Mouse (Mus musculus) WW6 (cell line): Measurements from ENCODE around the gene Fam160a1.

Experiments used
- DNase-seq: peaks from one replicate; pipeline ENCODE4 v3.0.0-alpha.2; 2013; ENCODE audit warnings: low read depth, low spot score

Gene Fam160a1

DNA sequence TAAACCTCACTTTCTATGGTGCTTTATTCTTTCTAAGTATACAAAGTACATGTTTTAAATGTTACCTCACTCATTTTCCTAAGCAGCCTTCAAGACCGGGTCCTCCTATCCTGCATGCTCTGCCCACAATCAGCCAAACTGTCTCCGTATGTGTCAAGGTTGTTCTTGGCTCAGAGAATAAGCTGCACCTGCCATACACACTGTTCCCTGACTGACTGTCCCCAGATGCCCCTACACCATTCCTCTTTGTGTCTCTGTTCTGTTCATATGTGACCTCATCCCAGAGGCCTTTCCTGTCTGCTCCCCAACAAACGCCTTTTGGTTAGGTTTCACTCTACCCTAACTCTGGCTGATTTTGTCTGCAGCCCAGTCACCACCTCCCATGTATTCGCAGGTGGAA, 10.2 kb upstream of the Fam160a1 start:
- no peak for DNase-seq

DNA sequence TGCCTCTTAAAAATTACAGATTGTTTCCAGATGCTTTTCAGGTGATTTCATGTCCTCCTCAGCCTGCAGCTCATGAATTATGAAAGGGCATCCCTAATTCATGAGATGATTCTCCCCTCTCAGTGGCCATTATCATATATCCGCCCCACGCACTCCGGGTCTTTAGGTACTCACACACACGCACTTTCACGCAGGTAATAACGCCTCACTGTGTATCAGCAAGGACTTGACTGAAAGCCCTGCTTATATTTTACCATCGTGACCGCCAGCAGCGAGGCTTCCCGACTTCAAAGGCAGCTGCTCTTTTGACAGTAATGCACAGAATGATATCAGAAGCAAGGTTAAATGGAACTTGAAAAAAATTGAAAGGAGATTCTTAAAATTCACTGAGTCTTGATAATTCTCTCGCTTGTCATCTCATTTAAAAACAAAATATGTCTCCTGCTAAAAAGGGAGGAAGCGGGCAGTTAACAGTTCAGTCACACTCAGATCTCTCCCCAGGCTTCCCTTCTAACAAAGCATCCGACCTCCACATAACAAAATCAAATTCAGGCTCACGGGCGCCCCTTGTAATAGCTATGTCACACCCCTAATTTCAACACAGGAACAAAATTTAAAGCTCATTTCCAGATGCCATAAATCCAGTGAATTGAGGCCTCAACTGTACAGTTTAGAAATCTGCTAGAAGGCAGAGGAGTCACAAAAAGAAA, 3.9 kb upstream of the Fam160a1 start:
- no peak for DNase-seq

DNA sequence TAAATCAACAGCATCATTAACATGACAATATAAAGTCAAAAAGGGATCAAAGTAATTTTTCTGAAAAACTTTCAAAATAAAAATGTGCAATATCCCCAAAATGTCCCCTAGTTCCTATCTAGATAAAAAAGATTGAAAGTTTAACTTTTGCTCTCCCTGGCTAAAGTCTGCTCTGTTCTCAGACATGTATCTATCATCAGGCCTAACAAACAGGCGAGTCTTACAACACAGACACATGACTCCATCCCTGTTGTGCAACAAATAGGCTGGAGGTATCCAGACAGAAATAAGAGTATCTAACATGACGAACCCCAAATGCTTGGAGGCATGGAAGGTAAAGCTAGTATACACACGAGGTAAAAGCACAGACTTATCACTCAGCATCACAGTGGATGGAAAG, 2.2 kb upstream of the Fam160a1 start:
- DNase-seq, result no peak

DNA sequence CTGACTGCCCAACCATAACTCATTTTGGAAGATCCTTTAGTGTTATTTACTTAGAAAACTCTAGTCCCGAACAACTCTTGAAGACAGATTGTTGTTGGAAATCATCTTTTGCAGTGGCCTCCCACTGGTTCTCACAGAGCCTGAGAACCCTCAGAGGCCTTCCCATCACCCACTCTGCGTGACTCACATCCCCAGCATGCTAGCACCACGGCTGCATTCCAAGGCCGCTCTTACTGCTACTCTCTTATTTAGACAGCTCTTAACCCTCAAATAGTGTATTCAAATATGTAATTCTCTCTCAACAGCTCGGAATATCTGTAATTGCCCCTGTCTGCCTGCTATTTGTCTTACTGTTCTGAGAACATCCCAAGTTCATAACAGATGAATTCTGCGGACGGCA, 2.9 kb downstream of the Fam160a1 start:
- no peak for DNase-seq

DNA sequence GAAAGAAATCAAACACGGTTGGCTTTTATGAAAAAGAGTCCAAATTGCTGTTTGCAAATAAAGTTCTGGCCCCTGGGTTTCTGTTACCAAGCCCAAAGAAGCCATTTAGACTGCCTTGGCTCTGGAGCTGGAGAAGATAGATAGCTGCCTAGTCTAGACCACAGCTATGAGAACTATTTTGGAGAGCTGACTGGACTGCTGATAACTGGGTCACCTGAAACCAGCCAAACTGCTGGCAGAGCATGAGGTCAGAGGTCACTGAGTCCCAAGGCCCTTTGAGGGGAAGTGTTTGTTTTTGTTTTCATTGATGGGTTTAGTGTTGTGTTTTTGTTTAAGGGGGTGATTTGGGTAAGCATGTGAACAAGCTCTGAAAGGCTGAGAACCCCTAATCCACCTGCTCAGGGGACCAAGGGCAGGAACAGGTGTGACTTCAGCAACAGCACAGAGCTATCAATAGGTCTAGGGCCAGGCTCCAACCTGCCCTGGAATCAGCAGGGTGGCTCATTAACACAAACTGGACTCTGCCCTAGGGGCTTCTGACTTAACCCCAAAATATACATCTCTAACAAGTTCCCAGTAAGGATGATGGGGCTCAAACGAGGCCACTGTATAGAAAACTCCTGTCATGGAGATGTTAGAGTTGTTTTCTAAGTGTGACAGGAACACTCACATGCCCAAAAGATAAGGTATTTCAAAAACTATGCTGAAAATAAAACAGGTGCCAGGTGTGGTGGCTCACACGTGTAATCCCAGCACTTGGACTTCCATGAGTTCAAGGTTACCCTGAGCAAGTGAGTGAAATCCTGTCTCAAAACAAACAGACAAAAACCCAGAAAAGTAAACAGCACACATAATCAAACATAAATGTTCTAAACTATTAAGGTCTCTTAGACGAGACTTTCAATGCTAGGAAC, 3.7 kb downstream of the Fam160a1 start:
- DNase-seq, result no peak

DNA sequence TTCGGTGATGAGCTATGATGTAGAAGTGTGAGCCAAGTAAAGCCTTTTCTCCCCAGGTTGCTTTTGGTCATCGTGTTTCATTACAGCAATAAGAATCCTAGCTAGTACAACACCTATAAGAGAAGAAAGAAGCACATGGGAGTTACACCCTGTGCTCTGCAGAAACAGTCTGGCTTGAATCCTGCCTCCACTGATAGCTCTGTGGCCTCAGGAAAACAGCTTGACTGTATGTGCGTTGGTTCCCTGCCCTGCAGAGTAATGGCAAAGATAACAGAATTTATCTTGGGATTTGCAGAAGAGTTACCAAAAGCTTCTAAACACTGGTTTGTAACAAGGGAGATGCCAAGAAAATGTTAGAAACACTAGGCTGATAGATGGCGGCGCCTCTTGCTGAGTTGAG, 5.1 kb downstream of the Fam160a1 start:
- no peak for DNase-seq

DNA sequence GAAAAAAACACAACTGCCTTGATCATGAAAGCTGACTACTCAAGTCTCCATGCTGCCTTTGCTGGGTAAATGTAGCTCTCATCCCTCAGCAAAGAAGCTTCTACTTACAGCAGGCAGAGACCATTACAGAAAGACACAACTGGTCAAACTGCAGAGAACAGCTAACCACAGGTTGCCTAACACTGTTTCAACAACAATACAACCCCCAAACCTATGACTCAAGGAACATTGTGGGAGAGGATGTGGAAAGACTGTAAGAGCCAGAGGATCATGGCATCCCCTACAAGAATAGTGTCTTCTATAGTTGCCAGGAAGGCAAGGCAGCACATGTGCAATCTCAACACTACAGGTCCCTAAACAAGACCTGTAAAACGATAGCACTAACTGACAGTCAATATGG, 23.9 kb downstream of the Fam160a1 start:
- DNase-seq, result no peak

DNA sequence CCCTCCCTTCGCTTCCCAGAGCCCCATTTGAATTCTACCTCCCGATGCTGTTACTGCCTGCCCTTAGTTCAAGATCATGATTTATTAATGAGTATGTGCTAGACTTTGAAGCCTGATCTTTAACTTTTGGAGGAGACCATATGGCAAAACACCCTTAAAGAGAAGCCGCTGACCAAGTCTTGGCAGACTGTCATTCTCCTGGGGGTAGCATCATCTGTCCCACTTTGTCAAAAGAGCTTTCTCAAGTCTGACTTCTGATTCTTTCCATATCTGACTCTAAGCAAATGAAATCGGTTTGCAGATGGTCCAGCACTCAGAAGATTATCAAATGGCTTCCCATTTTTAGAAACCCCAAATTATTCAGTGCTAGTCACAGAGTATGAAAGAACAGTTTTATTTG, 27.3 kb downstream of the Fam160a1 start:
- DNase-seq, result no peak

DNA sequence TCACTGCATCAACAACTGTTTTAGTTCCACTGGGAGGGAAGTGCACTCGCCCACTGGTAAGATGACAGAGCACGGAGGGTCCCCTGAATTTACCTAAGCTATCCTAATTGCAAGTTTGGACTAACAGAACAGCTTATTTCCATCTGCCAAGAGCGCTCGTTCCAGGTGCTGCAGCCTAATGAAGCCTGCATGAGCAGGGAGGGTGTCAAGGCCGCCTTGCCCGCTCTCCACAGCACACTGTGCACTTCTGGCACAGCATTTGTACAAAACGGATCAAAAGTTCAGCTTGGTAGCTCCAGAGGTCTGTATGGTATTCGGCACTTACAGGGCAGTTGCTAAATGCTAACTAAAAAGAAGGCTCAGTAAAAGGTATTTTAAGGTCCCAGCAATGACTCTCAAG, 30.6 kb downstream of the Fam160a1 start:
- DNase-seq, result no peak

DNA sequence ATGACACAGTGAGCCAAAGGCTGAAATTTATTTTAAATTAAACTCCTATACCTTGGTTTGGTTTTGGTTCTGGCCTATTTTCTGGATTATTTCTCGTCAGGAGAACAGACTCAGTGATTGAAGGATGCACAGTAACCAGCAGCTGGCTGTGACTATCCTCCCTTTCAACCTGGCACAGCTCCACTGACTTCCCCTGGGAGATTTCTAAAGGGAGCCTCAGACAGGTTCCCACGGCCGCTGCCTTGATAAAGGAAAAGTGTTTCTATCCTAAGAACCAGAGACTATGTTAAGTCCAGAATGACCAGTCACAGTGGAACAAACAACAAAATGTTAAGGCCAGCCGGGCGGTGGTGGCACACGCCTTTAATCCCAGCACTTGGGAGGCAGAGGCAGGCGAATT, 36.2 kb downstream of the Fam160a1 start:
- no peak for DNase-seq

DNA sequence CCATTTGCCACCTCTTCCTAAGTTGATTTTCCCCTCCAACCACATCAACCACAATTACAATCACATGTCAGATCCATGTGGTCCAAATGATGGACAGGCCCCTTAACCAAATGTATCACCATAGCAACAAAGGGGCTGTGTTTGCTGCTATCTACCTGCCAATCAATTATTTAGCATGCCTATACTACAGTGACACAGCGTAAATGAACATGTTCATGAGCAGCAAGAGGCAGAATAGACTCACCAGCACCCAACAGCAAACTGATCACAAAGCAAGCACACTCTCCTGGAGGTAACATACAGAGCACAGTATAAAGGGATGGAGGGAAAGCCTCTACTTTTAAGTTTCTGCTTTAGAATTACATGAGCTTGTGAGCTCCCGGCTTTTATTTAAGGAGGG, 36.8 kb downstream of the Fam160a1 start:
- DNase-seq, result no peak

DNA sequence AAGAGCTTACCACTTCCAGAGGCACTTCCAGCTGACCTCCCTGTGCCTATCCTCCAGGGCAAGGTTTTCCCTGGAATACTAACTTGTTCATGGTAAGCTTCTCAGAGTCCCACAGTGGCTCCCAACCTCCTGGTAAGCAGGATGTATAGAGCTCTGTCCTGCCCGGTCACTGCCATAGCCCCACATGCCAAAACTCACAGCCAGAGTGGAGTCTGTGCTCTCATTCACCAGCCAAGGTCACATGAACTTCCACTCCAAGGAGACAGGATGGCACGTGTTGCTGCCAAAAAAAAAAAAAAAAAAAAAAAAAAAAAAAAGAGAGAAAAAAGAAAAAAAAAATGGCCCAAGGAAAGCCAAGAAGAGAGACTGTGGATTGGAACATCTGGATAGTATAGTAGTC, 39.2 kb downstream of the Fam160a1 start:
- DNase-seq, result no peak

DNA sequence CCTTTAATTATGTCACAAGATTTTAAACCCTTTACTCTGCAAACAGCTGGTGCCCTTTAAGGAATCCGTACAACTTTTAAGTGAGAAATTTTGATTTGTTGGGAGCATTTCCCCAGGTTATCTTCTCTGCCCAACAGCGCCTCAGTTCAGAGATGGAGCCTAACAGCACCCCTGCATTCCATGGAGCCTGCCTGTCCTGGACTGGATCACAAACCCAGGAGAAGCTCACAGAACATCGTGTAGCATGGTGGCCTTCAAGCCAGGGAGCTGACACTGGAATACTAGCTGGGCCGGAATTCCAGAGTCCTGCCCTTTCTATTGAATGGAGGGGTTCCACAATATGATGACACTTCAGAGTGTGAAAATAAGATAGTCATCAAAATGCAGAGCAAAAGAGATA, 39.7 kb downstream of the Fam160a1 start:
- DNase-seq, result no peak

DNA sequence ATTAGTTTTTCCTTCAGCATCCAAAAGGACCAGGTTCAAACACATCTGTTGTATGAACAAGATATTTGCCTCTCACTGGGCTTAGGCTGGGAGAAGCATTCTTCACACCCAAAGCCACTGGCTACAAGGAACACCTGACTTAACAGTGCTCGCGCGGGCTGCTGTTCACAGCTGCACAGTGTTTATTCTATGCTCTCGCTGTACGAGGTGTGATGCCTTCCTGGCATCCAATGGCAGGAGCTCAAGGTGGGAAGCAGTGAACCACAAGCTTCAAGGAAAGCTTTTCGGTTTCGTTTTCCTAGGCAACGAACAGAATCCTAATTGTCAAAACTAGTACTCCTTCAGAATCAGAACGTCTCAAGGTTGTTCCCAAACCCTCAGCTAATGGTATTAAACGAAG, 40.4 kb downstream of the Fam160a1 start:
- no peak for DNase-seq

DNA sequence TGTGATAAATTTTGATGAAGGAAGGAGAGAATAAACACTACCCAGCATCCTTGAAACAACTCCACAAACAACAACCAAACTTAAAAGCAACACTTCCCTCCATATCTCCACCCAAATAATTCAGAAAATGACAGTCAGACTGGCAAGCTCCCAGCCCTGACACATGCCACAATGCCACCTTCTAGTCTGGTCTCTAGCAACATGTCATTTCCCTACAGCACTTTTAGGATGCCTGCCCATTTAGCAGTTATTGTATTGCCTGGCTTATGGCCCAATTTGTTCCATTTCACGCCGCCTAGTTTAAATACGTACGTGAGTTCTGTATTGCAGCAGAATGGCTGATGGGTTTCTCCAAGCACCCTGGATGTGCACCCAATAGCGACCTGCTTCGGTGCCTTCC, 41.0 kb downstream of the Fam160a1 start:
- no peak for DNase-seq

DNA sequence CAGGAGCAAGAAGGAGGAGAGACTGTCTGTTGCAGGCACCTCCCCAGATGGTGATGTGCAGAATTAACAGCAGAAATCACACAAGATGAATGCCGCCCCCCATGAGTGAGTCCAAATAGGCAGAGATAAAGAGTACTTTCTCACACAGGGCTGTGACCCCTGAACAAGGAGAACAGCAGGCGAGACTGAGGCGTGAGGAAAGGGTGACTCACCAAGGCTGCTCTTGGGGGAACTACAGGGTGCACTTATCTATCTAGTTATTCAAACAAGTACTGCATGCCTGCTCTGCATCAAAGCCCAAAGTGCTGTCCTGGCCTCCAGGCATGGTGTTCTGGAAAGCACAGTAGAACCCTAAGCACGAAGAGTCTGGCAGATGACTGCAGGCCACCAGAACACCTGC, 43.2 kb downstream of the Fam160a1 start:
- DNase-seq, result no peak

DNA sequence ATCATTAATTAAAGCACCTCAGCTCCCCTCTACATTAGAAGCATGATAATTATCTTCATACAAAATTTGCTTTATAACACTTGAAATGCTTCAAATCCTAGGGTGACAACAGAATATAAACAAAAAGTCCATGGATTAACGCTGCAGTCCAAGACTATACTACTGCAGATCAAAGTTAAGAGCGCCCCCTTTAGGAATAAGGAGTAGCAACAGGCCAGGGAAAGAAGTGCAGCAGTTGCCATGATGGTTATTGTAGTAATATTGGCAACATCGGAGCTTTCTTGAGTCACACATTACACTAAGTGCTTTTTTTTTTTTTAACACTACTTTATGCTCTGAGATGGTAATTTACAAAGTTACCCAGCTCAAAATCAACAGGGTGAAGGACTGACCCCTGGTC, 43.7 kb downstream of the Fam160a1 start:
- no peak for DNase-seq

DNA sequence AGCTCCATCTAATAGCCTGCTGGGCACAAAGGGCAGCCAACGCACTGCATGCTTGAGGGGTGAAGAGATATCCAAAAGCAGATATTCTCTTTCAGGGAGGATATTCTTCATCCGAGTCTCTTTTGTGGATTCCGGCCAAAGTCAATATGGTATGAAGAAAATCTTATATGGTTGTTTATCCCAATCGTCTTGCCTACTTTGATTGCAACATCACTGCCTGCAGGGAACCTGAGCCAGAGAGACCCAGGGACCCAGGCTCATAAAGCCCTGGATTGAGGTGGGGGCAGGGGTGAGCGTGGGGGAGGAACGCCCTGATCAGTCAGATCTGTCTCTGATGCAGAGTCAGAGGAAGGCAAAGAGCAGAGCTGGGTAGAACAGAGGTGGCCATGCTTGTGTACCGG, 52.2 kb downstream of the Fam160a1 start:
- no peak for DNase-seq

DNA sequence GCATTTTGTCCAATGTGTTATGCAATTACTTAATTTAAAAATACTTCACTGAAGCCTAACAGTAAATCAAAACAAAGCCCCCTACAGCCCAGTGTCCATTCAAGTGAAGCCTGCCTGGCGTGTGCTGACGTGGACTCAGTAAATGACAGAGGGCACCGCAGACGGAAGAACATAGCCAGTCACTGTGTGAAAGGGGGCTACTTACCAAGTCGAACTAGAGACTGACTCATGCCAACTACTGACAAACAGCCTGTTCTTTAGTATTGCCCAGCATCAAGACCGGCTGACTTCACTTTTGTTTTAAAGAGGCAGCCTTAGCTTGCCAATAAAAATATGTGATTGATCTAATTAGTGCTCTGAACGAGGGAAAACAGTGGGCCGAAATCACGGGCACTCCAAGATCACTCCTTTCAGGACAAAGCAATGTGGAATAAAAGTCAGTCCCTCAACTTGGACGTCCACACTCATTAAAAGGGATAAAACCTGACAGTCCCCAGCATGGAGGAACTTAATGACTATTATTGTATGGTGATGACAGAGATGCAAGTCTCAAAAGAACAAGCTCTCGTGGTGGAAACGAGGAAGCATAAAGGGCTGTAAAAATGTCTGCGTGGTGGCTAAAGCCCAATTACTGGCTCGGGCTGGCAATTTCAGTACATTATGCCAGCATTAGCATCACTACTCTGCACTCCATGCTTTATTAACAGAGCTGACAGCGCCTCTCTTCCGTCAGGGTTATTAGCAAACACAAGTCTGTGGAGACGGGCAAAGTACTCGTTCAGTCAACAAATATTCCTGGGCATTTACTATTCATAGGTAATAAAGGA, 52.9 kb downstream of the Fam160a1 start:
- no peak for DNase-seq

DNA sequence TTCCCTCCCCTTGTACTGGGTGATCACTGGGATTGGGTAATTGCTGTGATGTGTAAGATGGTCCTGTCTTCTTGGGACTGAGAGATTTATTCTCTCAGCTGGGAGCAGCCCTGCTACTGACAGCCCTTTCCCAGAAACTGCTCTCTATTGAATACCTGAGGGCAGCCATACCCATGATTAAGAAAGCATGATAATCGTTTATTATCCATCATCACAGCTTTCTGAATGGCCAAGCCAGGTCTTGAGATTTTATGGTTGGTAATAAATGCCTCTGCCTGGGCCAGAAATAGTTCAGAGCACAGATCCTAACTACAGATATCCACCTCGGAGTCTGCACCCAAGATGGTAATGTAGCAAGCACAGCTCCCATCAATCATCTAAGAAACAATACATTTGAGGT, 59.1 kb downstream of the Fam160a1 start:
- no peak for DNase-seq

DNA sequence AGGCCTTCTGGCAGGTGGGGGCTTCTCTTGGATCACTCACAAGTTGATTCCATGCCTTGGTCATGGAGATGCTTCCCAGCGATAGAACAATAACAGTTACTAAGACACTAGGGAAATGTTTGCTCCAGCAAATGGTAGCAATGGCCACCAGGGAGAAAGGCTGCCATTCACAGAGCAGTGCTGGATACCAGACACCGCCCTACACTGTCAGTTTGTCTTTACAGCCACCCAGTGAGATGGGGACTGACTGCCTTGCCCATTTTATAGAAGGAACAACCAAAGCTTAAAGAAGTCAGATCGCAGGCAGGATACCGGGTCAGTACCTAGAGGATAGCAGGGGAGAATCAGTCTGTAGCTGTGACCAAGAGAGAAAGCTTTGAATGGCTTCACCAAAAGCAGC, 59.7 kb downstream of the Fam160a1 start:
- no peak for DNase-seq

DNA sequence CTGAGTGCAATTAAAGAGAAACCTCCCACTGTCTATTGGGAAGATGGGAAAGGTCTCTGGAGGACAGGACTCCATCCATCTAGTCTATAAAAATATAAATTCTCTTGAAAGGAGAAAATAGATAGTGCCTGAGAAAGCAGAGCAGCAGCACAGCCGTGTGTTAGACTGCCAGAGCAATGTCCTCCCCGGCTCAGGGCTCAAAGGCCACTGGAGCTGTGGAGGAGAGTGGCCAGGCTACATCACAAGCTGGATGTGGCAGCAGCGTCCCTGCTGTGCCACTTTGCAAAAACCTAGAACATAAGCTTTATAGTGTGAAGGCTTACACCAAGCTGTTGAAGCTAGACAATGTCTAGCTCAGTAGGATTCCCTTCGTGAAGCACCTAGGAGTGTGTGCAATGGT, 67.7 kb downstream of the Fam160a1 start:
- no peak for DNase-seq
